In the genomic region with DNA sequence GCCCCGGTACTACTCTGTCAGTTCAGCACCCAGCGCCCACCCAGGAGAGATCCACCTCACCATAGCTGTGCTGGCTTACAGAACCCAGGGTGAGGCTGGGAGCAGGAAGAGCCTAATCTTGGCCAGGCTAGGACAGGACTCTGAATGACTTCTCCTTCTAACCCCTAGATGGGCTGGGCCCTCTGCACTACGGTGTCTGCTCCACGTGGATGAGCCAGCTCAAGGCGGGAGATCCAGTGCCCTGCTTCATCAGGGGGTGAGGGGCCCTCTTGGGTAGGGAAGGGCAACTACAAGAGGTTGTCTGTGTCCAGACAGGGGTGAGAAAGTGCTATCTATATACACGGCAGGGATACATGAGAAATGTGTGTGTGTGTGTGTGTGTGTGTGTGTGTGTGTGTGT, we compare ENCODE assay signal across 30 mouse cellular contexts. TPM values are rescaled to one million over a fixed set of nuclear protein-coding genes. Genes with fewer than 3 reads are reported as not detected.
"Had no signal": no experiment of that assay in that cellular context is flagged by ENCODE, and none has a peak within 500 bp of the region (broad histone marks: within the 10 kb centered on the region; RNA-seq: fewer than 3 reads in every experiment).

No protein-coding gene starts in this region.

- H3K27ac ChIP-seq: embryonic facial prominence, embryonic 10.5 days; embryonic facial prominence, embryonic 12.5 days; embryonic facial prominence, embryonic 13.5 days; embryonic facial prominence, embryonic 15.5 days; forebrain, embryonic 10.5 days; forebrain, embryonic 12.5 days; forebrain, embryonic 13.5 days; forebrain, embryonic 15.5 days; gastrocnemius, adult 2 months; heart, adult 2 months had no signal

- H3K4me3 ChIP-seq: embryonic facial prominence, embryonic 10.5 days; embryonic facial prominence, embryonic 12.5 days; embryonic facial prominence, embryonic 13.5 days; embryonic facial prominence, embryonic 15.5 days; erythroblast, embryonic 14.5 days; forebrain, embryonic 10.5 days; forebrain, embryonic 12.5 days; forebrain, embryonic 13.5 days; forebrain, embryonic 15.5 days; gastrocnemius, adult 2 months; heart, adult 2 months had no signal

- H3K9me3 ChIP-seq: embryonic facial prominence, embryonic 10.5 days; embryonic facial prominence, embryonic 12.5 days; embryonic facial prominence, embryonic 13.5 days; embryonic facial prominence, embryonic 15.5 days; forebrain, embryonic 10.5 days; forebrain, embryonic 12.5 days; forebrain, embryonic 13.5 days; forebrain, embryonic 15.5 days had no signal

- H3K36me3 ChIP-seq: embryonic facial prominence, embryonic 10.5 days; embryonic facial prominence, embryonic 12.5 days; embryonic facial prominence, embryonic 13.5 days; embryonic facial prominence, embryonic 15.5 days; forebrain, embryonic 10.5 days; forebrain, embryonic 12.5 days; forebrain, embryonic 15.5 days had no signal

- H3K9ac ChIP-seq: embryonic facial prominence, embryonic 12.5 days; embryonic facial prominence, embryonic 13.5 days; embryonic facial prominence, embryonic 15.5 days; forebrain, embryonic 12.5 days; forebrain, embryonic 13.5 days; forebrain, embryonic 15.5 days; forebrain, postnatal 0 days had no signal

- DNase-seq: cerebellum, adult 8-10 months; cerebellum, adult 9-10 months; cerebellum, adult 9-11 months; cerebellum, postnatal 10 days; cerebellum, postnatal 14 days; cerebellum, postnatal 25 days; cerebellum, postnatal 36 days; embryo, embryonic 11 days; forebrain, postnatal 0 days; gastrocnemius, adult 2 months; gastrocnemius, postnatal 10 days; gastrocnemius, postnatal 14 days; gastrocnemius, postnatal 25 days; gastrocnemius, postnatal 36 days; heart, adult 11 months; heart, adult 18-20 months; heart, adult 2 months had no signal

RNA-seq across cellular contexts. Expression of a gene that starts 10.5 kb away (rescaled TPM):
- total RNA-seq: gastrocnemius, postnatal 36 days had no signal

RNA-seq across cellular contexts. Expression of a gene that starts 16.9 kb away (rescaled TPM):
- total RNA-seq: granulocyte monocyte progenitor cell, adult 5-6 weeks had no signal

RNA-seq across cellular contexts. Expression of a gene that starts 30.1 kb away (rescaled TPM):
- total RNA-seq: granulocyte monocyte progenitor cell, adult 5-6 weeks had no signal
- polyA plus RNA-seq: erythroblast, embryonic 14.5 days had no signal

RNA-seq across cellular contexts. Expression of a gene that starts 31.7 kb away (rescaled TPM):
- total RNA-seq: common myeloid progenitor, adult 5-6 weeks; forebrain, postnatal 0 days; granulocyte monocyte progenitor cell, adult 5-6 weeks; heart, adult 18-20 months had no signal
- polyA plus RNA-seq: erythroblast, embryonic 14.5 days; forebrain, embryonic 10.5 days; forebrain, embryonic 11.5 days; forebrain, embryonic 13.5 days; forebrain, embryonic 14.5 days had no signal
